Mouse (Mus musculus) embryonic fibroblast, embryonic 13.5 days (primary cell): ENCODE data around the gene Magi2.

Experiments used
- CTCF ChIP-seq: IDR thresholded peaks from 2 replicates; pipeline ENCODE4 v1.5.1; 2011; ENCODE audit warnings: mild to moderate bottlenecking, control low read depth, low read length, moderate library complexity, borderline replicate concordance; ENCODE audit not compliant: insufficient read depth
- POLR2A ChIP-seq: IDR thresholded peaks from 2 replicates; pipeline ENCODE4 v1.6.1; 2011; ENCODE audit warnings: low read depth, mild to moderate bottlenecking, control low read depth, low read length, moderate library complexity

DNA sequence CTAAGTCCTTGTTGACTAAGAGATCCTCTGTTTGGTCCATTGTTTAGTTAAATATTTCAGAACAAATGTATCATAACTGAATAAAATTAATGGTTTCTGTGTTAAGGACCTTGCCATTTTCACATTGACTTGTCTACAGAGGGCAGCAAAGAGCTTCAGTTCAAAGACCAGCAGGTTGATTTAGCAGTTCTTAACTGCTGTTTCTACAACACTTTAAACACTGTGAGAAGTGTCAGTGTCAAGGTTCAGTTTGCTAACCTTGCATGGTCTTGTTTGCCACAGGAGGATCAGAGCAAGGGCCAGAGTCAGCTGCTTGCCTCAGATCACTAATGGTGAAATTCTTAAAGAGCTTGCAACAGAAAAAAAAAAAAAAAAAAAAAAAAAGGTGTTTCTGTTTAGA lies 295.3 kb downstream of the Magi2 start:
- TF ChIP-seq CTCF (no peak), POLR2A (no peak)
